Mouse (Mus musculus) lung, embryonic 14.5 days (tissue): ENCODE measurements at regions not wholly inside any gene's neighbourhood (a gene's known extent, or its start where the extent isn't known, plus 50 kb on each side); places are given as distances from the start of the nearest gene placed in this dataset.

Source experiments
- ATAC-seq: fragments of 200-750 bp; cut with Nextera tagmentation; 2 replicates; pipeline ENCODE4 v1.8.0; 2017; ENCODE audit warnings: mild to moderate bottlenecking, moderate TSS enrichment, moderate library complexity; ENCODE audit not compliant: insufficient read depth
- DNase-seq: peaks from one replicate; pipeline ENCODE4 v3.0.0-alpha.2; 2015
- H3K27ac ChIP-seq: fragments of 300-500 bp; sonication (generic); 2 replicates; pipeline ENCODE4 v1.5.1; 2014; ENCODE audit warnings: low read depth, mild to moderate bottlenecking, moderate library complexity
- H3K27me3 ChIP-seq: fragments of 300-500 bp; sonication (generic); 2 replicates; pipeline ENCODE4 v1.6.1; 2014; ENCODE audit warnings: low read length, control low read depth; ENCODE audit not compliant: insufficient read depth
- H3K36me3 ChIP-seq: fragments of 300-500 bp; sonication (generic); 2 replicates; pipeline ENCODE4 v1.6.1; 2014; ENCODE audit warnings: control low read depth; ENCODE audit not compliant: insufficient read depth
- H3K4me1 ChIP-seq: fragments of 300-500 bp; sonication (generic); 2 replicates; pipeline ENCODE4 v1.6.1; 2014; ENCODE audit warnings: antibody characterized with exemption, control low read depth; ENCODE audit not compliant: insufficient read depth
- H3K4me2 ChIP-seq: fragments of 300-500 bp; sonication (generic); 2 replicates; pipeline ENCODE4 v1.6.1; 2014; ENCODE audit warnings: mild to moderate bottlenecking
- H3K4me3 ChIP-seq: fragments of 300-500 bp; sonication (generic); 2 replicates; pipeline ENCODE4 v1.5.1; 2014; ENCODE audit warnings: low read depth, low read length
- H3K9ac ChIP-seq: fragments of 300-500 bp; sonication (generic); 2 replicates; pipeline ENCODE4 v1.6.1; 2014
- H3K9me3 ChIP-seq: fragments of 300-500 bp; sonication (generic); 2 replicates; pipeline ENCODE4 v1.6.1; 2016; ENCODE audit warnings: low read depth, low read length, control low read depth
- CTCF ChIP-seq: IDR thresholded peaks from 2 replicates; pipeline ENCODE4 v1.5.1; 2016; ENCODE audit warnings: antibody characterized with exemption, low read depth
- WGBS: fragments of 180-500 bp; shearing (Covaris S2); extraction: QIAGEN DNeasy Blood & Tissue Kit; methylation state at CpG from one replicate; pipeline ENCODE4 v1.1.7; 2014; 5-methylcytosine and 5-hydroxymethylcytosine counted together

DNA sequence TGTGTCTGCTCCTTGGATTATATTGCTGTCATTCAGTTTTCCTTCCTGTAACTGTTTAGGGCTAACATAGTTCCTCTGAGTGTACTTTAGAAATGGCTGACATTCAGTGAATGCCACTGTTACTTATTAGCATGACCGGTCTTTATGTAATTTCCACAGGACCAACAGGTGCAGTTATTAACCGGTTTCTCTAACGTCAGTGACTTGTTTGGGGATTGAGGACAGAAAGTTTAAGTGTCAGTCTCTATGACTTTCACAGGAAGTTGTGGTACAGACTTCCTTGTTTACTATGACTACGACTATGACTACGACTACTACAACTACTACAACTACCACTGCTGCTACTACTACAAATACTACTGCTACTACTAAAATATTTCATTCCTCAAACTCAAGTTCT is 170.4 kb upstream of the Ptger4 start:
- Histone ChIP-seq H3K4me1 (no peaks in the 10 kb centered on the region), H3K27me3 (no peaks in the 10 kb centered on the region), H3K36me3 (no peaks in the 10 kb centered on the region), H3K9ac (no peak overlapping the region), H3K4me3 (no peak overlapping the region), H3K9me3 (no peaks in the 10 kb centered on the region), H3K27ac (no peak overlapping the region), H3K4me2 (no peak overlapping the region)
- WGBS = 87% methylated on average over 5 of the region's 5 CpGs
- no peak for TF ChIP-seq CTCF
- no peak for ATAC-seq
- DNase-seq = no peak

DNA sequence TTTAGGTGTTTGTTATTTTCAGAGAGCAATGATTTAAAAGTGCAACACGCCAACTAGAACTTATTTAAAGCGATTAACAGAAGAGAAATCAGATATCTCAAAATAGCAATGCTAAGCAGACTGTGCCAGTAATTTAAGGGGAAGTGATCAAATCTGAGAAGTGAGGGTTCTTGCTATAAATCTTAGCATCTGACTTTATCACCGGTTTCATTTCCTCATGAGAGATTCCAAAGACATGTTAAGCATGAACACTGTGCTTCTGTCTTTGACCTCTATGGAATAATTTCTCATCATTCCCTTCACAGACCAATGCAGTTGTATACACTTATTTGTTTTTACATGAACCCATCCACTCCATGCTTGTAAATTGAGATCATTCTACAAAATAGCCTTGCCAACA is 172.0 kb upstream of the Ptger4 start:
- Histone ChIP-seq H3K27me3 (no peaks in the 10 kb centered on the region), H3K9me3 (no peaks in the 10 kb centered on the region), H3K4me3 (no peak overlapping the region), H3K36me3 (no peaks in the 10 kb centered on the region), H3K27ac (no peak overlapping the region), H3K4me1 (no peaks in the 10 kb centered on the region), H3K4me2 (no peak overlapping the region), H3K9ac (no peak overlapping the region)
- DNase-seq = no peak
- WGBS = 90% methylated on average over 3 of the region's 3 CpGs
- no peak for TF ChIP-seq CTCF
- ATAC-seq = no peak

DNA sequence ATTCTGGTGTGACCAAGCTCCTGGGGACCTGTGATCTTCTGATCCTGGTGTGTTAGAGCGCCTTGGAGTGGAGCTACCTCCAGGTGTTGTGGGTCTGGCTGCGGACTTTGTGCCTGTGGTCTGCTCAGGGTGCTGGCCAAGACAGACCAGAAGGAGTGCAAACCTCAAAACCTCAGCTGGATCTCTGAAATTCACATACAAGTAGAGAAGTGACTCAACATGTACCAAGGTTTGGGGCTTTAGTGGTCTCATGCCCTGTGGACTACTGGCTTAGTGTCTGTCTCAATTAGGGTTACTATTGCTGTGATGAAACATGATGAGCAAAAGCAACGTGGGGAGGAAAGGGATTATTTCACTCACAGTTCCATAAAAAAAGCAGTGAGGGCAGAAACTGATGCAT is 182.7 kb upstream of the Ptger4 start:
- TF ChIP-seq CTCF = no peak

GRCm38 (mm10) chr15:5427319-5428048 is 183.5 kb upstream of the Ptger4 start:
- no peak for ATAC-seq
- H3K4me3 ChIP-seq = no peak overlapping the region

More for the DNA sequence above, 182.7 kb upstream of the Ptger4 start:
- ATAC-seq (no peak), DNase-seq (no peak)
- H3K4me3 ChIP-seq = no peak overlapping the region
- H3K9me3 ChIP-seq = no peaks in the 10 kb centered on the region
- H3K4me1 ChIP-seq = no peaks in the 10 kb centered on the region
- H3K36me3 ChIP-seq = no peaks in the 10 kb centered on the region
- H3K27me3 ChIP-seq = no peaks in the 10 kb centered on the region
- no peak overlapping the region for H3K4me2 ChIP-seq
- no peak overlapping the region for H3K27ac ChIP-seq
- WGBS = 84% methylated on average over 3 of the region's 3 CpGs
- H3K9ac ChIP-seq = no peak overlapping the region

DNA sequence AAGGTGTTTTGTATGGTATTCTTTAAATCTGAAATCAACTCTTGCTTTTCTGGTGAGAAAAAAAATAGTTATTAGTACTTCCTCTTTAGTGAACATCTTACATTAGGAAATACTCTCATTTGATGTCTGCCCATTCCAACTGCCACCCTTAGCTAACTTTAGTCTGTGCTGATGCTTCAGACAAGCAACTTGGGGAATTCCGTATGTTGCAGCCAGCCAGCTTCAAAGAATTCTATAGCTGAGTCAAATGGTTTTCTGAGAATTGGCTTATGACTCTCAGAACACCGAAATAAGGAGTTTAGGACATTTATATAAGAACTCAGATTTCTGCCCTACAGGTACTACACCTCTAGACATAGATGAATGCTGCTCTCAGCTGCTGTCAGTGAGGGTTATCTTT is 188.0 kb upstream of the Ptger4 start:
- no peaks in the 10 kb centered on the region for H3K9me3 ChIP-seq
- no peaks in the 10 kb centered on the region for H3K4me1 ChIP-seq
- no peak overlapping the region for H3K4me3 ChIP-seq
- WGBS = 71% methylated on average over 2 of the region's 2 CpGs
- H3K36me3 ChIP-seq = no peaks in the 10 kb centered on the region
- no peak for ATAC-seq
- H3K27ac ChIP-seq = no peak overlapping the region
- no peak for DNase-seq
- H3K4me2 ChIP-seq = no peak overlapping the region
- H3K27me3 ChIP-seq = no peaks in the 10 kb centered on the region
- no peak for TF ChIP-seq CTCF
- H3K9ac ChIP-seq = no peak overlapping the region

More at GRCm38 (mm10) chr15:5427319-5428048, 183.5 kb upstream of the Ptger4 start:
- no peaks in the 10 kb centered on the region for H3K36me3 ChIP-seq
- 75% methylated on average over 7 of the region's 7 CpGs for WGBS
- no peak overlapping the region for H3K9ac ChIP-seq
- no peak overlapping the region for H3K27ac ChIP-seq
- no peaks in the 10 kb centered on the region for H3K27me3 ChIP-seq
- DNase-seq = no peak
- no peak overlapping the region for H3K4me2 ChIP-seq
- no peaks in the 10 kb centered on the region for H3K4me1 ChIP-seq
- TF ChIP-seq CTCF = no peak
- no peaks in the 10 kb centered on the region for H3K9me3 ChIP-seq

DNA sequence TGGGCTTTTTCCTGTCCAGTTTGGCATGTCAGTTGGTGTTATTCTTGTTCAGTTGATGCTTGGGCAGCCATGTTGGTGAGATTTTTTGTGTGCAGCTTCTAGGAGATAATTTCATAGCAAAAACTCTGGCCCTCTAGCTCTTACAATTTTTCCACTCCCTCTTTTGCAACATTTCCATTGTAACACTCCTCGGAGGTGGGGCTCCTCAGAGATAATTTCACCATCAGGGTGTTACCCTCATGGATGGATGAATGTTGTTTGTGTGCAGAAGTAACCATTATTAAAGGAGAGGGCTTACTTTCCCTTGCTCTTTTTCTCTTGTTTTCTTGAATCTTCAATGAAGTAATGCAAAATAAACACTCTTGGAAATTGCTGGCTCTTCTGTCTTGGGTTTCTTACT is 193.0 kb upstream of the Ptger4 start:
- no peak for TF ChIP-seq CTCF
- H3K4me1 ChIP-seq = no peaks in the 10 kb centered on the region

GRCm38 (mm10) chr15:5446040-5446755 is 202.2 kb upstream of the Ptger4 start:
- no peak overlapping the region for H3K4me2 ChIP-seq
- no peaks in the 10 kb centered on the region for H3K4me1 ChIP-seq
- H3K27ac ChIP-seq = no peak overlapping the region
- TF ChIP-seq CTCF = no peak
- DNase-seq (no peak), ATAC-seq (no peak)
- WGBS = 62% methylated on average over 9 of the region's 9 CpGs
- no peaks in the 10 kb centered on the region for H3K36me3 ChIP-seq
- no peak overlapping the region for H3K9ac ChIP-seq
- no peaks in the 10 kb centered on the region for H3K27me3 ChIP-seq
- H3K9me3 ChIP-seq = no peaks in the 10 kb centered on the region
- no peak overlapping the region for H3K4me3 ChIP-seq

More for the DNA sequence above, 193.0 kb upstream of the Ptger4 start:
- H3K9me3 ChIP-seq = no peaks in the 10 kb centered on the region
- no peaks in the 10 kb centered on the region for H3K36me3 ChIP-seq
- no peaks in the 10 kb centered on the region for H3K27me3 ChIP-seq
- no peak overlapping the region for H3K4me2 ChIP-seq
- no peak for DNase-seq
- 69% methylated on average over 1 of the region's 1 CpGs for WGBS
- H3K4me3 ChIP-seq = no peak overlapping the region
- no peak overlapping the region for H3K9ac ChIP-seq
- H3K27ac ChIP-seq = no peak overlapping the region
- no peak for ATAC-seq
